Mouse (Mus musculus) bone marrow macrophage, adult 2 months (primary cell): Measurements from ENCODE around the gene Rwdd3.

ENCODE experiments used
- CTCF ChIP-seq: IDR thresholded peaks from 2 replicates; pipeline ENCODE4 v1.5.1; 2012; ENCODE audit warnings: low read depth, mild to moderate bottlenecking, low read length, moderate library complexity
- POLR2A ChIP-seq: IDR thresholded peaks from 2 replicates; pipeline ENCODE4 v1.6.1; 2012; ENCODE audit warnings: mild to moderate bottlenecking, low read depth, low read length, borderline replicate concordance

DNA sequence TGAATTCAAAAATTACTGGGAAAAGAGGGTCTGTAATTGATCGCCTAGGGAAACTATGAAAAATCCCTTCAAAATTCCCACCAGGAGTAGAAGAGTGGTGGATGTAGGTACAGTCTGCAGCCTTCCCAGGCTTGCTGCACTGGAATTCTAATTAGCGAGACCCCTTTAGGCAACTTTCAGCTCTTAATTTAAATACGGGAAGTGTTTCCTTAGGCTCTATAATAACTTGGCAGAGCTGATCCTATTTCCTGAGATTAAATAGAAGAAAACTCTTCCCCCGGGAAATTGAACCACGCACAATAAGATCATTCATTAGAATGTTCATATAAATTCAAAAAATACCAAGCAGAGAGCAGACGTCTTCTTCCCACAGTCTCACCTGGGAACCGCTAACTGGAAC, 61.1 kb downstream of the Rwdd3 start:
- TF ChIP-seq POLR2A, result no peak
- no peak for TF ChIP-seq CTCF
